Mouse (Mus musculus): ENCODE results near the gene Tenm2. TPM values are rescaled to one million over a fixed set of nuclear protein-coding genes. Genes with fewer than 3 reads are reported as not detected.
A peak's percentile ranks its signal among the peaks of the same experiment; 100 is the strongest.

Tenm2 gene
- total RNA-seq, 2 experiments from 2014 or later = not detected

DNA sequence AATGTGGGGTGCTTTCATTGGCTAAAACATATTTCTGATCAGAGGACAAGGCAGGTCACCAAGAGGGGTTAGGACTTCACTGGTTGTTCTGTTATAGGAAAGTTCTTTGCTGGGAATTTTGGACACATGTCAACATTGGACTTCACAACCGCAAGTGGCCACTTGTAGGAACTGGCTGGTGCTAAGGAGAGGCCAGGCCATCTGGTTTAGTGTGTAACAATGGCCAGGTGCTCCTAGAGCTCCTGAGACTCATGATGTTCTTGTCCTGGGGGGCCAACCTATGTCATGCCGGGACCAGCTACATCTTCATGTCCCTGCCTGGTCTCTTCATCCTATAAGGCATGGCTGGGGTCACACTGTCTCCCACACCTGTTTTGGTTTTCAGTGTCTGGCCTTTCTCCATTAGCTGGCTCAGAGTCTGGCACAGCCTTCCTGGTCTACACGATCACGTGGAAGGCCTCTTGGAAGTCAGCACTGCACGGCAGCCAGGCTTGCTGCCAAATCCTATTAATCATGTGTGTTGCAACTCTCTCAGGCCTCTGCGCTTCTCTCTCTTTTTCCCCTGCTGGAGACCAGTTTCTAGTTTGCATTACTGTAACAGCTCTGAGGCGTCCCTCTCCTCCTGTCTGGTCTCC is 1199.6 kb downstream of the Tenm2 start:
- no peak for ATAC-seq (ENCODE audit: poor library complexity, severe bottlenecking)

DNA sequence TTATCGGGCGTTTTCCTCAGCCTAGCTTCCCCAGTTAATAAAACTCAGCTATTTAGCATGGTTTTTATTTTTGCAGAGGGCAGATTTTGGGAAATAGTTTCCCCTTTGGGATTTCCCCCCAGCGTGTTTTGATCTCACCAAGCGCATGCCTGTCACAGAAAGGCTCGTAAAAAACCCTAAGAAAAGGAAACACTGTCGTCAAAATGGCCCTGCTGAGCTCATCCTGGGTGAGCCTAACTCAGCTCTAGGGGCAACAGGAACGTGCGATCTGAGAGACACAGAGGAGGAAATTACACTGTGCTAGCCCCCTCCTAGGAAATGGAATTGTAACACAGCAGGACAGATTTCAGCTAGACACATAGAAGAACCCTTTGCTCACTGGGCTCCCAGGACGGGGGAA is 1204.0 kb downstream of the Tenm2 start:
- ATAC-seq (ENCODE audit: poor library complexity, severe bottlenecking) = no peak

DNA sequence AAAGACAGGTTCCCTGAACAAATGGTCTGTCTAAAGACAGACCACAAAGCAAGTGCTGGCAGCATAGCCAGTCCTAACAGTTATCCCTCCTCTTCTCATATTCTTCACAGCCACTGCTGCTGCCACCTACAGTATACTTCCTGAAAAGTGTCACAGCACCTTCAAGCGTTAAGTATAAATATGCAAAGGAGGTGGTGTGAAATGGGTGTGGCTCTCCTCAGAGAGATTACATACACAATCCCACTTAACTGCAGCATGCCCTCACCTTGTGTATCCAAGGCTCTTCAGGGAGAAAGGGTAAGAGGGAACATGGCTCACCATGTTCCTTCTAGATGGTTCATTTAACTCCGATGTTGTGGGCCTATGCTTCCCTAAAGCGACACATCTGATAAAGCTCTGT is 1215.8 kb downstream of the Tenm2 start:
- ATAC-seq (ENCODE audit: poor library complexity, severe bottlenecking) = no peak

DNA sequence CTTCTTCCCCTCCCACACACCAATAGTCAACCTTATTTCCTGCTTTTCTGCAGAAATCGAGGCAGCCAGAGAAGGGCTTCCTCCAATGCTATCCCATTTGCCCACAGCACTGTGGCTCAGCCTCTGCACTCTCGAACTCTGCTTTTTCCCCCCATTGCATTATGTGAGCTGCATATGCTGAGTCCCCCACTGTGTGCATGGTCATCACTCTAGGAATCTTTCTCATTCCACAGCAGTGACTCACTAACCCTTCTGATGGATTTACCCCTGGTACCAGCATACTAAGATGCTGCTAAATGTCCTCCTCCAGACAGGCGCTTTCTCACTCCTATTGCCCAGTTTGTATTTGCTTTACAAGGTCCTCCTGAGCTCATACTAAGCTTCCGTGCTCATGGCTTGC is 1222.6 kb downstream of the Tenm2 start:
- no peak for ATAC-seq (ENCODE audit: poor library complexity, severe bottlenecking)

DNA sequence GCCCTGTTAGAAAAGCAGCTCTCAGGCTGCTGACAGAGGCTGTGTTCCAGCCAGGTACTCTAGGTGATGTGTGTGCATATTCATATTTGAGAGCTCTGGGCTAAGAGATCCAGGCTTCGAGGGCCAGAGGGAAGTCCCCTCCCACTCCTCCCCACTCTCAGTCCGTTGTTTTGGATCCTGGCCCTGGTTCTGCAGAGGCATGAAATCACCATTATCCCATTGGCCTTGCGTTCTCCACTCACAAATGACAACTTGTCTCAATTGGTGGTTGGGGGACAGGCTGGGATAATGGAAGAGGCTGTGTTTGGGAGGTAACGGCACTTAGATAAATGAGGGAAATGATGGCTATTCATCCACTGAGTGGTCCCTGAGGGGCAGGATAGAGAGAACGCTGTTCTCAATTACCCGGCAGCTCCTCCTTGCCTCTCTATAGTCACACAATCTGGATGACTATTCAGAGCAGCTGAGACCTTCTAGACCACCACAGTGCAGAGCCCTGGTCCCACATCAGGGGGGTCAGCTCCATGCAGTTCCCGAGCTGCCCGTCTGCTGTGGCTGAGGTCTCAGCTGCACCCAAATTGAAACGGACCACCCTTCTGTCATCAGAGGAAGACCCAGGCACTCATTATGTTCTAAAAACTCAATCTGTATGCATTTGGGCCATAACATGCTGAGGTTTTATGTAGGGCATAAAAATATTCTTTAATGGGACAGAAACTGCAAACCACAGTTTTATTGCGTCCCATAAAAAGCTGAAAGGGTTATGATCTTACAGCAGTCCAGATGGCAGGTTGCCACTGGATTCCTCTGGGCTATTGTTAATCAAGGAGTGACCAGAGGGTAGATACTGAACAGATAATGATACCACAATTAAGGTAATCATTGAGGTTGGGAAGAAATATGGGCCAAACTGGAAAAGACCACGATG is 1226.2 kb downstream of the Tenm2 start:
- ATAC-seq (ENCODE audit: poor library complexity, severe bottlenecking) = no peak

DNA sequence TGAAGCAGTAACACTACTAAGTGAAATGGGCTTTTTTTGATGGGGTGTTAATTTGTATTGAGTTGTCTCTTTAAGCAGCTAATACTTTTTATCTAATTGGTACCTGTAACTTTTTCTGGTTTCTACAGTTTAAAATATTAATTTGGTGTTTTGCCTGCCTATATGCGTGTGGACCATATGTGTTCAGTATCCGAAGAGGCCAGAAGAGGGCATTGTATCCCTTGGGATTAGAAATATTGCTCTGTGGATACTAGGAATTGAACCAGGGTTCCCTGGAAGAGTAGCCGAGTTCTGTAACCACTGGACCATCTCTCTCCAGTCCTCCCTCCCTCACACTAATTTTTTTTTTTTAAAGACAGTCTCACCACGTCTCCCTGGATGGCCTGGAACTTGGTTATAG is 1232.9 kb downstream of the Tenm2 start:
- no peak for ATAC-seq (ENCODE audit: poor library complexity, severe bottlenecking)

DNA sequence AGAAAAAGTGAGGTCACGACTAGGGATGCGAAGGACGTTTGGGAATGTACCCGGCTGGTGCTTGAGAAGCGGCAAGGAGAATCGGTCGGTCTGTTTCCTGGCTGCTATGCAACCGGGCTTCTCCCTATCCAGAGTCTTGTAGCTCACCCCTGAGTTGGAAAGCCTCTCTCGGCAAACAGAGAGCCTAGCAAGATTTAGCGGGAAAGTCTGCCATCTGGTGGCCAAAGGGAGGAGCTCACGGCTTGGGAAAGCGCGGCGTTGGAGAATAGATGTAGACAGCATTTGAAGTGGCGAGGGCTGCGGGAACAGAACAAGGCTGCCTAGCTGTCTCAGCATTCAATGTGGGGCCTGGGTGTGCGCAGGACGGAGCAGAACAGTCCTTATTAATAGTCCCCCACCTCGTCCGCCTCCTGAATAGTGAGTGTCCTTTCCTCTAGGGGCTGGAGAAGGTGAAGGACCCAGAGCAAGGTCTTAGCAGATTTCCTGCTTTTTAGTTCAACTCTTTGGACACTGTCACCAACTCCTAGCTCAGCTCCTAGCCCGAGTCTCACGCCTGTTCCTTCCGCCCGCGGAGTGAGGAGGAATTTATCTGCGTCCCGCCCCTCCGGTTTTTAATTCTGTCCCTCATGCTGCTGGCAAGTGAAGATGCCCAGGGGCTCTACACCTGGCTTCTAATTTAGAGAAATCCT is 1234.3 kb downstream of the Tenm2 start:
- ATAC-seq (ENCODE audit: poor library complexity, severe bottlenecking) = 0 out of 2 replicates have a peak, but pooled peaks have one; percentile 40

DNA sequence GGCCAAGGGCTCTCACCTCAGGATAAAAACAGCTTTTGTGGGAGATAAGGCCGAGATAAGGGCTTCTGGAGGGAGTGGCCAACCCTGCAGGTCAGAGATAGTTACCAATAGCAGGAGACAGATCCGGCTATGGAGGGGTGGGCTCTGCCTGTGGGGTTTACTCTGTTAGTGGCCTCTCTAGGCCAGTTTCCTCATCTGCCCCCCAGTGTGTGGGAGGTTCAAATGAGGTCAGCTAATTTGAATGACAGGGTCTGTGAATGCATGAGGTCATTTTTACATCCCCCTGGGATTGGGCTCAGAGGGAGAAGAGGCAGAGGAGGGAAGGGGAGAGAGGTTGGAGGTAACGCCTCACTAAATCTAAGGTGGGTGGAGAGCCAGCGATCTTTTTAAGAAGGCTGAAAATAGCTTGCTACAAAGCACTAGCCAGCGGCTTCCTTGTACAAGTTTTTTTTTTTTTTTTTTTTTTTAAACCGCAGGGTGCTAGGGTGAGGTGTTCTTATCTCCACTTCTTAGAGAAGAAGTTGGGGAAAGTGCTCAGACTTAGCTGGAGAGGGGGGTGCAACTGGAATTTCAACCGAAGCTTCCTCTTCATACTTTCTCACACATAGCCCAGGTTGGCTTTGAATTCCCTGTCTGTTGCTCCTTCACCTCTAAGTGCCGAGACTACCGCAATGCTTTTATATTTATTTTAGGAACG is 1235.0 kb downstream of the Tenm2 start:
- no peak for ATAC-seq (ENCODE audit: poor library complexity, severe bottlenecking)

DNA sequence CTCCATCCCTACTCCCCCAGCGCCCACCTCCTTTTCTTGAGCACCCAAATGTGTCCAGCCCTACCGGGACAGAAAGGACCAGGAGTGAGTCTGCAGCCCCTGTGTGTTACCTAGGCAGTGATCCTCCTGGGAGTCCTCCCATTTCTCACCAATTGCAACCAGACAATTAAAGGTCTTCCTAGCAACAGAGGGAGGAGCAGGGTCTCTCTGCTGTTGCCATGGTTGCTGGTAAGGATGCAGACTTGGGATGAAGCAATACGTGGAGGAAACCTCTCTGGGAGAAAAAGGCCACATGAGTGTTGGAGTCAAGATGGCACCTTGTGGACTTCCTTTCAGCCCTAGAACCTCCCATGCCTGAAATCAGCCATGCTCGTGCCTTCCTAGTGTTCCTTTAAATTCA is 1235.7 kb downstream of the Tenm2 start:
- no peak for ATAC-seq (ENCODE audit: poor library complexity, severe bottlenecking)

DNA sequence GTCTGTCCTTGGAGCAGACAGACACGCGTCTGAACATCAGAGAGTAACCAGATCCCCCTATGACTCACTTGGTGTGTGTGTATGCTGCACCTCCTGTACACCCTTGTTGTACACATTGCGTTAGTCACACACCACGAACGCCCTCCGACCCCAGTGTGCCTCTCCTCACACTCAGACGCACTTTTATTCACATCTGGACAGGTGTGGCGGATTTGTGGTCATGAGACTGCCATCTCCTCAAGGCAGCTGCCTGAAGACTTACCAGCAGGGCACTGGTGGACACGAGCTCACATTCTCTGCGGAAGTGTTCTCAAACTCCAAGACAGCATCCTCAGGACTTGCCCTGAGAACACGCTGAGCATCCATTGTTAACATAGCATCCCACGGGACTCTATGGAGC is 1237.7 kb downstream of the Tenm2 start:
- ATAC-seq (ENCODE audit: poor library complexity, severe bottlenecking) = no peak

DNA sequence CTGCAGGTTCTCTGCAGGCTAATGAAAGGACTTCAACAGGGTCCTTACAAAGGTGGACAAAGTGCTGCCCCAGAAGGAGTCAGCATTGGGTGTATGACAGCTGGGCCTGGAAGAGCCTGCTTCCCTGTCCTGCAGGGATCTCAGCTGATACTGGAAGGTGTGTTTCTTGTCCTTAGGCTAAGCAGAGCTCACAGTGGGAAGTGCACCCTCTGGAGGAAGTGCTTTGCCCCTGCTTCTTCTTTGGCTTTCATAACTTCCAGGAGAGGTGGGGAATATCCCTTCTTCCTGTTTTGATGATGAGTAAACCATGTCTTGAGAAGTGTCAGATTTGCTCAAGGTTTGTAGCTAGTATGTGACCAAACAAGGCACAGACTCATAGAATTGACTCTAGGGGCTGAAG is 1240.5 kb downstream of the Tenm2 start:
- no peak for ATAC-seq (ENCODE audit: poor library complexity, severe bottlenecking)

DNA sequence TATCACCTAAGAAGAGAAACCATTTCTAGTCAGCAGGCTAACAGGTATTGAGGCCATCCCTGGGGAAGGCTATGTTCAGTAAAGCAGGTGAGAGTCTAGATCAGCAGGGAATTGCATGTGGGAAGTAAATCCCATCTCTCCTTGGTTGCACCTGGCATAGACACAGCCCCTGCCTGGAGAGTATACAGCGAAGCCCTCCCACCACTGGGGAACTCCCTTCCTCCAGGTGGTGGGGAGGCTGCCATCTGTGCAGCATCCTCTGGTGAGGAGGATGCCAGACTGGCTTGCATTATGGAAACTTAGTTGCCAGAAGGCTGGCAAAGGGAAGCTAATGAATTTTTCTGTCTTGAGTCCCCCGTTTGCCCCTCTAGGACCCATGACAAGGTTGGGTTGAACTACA is 1243.9 kb downstream of the Tenm2 start:
- no peak for ATAC-seq (ENCODE audit: poor library complexity, severe bottlenecking)

DNA sequence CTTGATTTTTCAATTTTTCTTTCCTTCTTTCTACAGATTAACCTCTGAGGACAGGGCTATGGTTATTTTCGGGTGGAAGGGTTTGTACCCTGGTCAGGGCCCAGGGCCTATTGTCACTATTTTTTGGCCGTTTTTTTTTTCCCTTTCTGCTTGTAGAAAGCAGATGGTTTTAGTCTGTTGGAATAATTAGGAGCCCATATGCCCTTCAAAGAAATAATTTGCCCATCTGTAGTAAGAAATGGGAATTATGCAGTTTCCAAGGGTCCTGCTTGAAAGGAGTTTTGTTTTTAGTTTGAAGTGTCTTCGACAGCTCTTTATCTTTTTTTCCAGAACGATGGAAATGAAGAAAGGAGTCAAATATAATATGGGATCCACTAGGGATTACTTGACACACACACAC is 1245.8 kb downstream of the Tenm2 start:
- no peak for ATAC-seq (ENCODE audit: poor library complexity, severe bottlenecking)

DNA sequence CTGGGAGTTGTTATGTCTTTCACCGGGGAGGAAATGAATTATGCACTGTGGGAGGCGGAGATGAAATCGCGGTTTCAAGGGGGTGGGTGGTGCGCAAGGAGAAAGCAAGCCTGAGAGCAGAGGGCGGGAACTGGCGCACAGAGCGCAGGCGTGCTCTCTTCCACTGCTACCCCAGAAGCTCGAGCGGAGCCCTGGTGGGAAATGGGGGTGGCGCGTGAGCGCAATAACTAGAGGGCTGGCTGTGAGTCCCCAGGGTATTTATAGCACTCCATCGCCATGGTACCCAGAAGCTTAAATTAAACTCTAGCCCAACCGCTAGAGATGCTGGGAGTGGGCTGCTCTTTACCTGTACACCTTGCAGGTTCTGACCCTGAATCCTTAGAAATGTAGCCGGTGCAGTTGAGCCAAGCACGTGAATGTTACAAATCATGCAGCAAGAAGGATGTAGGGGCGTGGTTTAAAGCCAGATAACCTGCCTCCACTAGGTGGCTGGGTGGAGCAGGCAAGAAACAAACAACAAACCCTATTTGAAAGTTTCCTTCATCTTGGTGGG is 1249.8 kb downstream of the Tenm2 start:
- ATAC-seq (ENCODE audit: poor library complexity, severe bottlenecking) = no peak

DNA sequence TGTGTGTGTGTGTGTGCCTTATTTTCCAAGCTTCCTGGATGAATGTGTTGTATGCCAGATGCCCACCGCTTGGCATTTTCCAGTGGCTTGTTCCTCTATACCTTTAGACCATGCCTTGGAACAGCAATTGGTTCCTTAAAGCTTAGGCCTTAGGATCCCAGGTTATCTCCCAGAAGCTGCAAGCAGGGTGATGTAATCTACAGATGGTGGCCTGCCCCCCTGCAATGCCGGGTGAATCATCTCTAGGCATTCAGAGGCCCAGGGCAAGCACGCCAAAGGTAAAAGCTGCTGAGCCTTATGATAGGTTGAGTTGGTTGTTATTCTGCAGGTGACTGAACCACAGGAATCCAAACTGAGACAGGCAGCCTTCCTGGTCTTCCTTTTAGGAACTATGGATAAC is 1253.0 kb downstream of the Tenm2 start:
- no peak for ATAC-seq (ENCODE audit: poor library complexity, severe bottlenecking)

DNA sequence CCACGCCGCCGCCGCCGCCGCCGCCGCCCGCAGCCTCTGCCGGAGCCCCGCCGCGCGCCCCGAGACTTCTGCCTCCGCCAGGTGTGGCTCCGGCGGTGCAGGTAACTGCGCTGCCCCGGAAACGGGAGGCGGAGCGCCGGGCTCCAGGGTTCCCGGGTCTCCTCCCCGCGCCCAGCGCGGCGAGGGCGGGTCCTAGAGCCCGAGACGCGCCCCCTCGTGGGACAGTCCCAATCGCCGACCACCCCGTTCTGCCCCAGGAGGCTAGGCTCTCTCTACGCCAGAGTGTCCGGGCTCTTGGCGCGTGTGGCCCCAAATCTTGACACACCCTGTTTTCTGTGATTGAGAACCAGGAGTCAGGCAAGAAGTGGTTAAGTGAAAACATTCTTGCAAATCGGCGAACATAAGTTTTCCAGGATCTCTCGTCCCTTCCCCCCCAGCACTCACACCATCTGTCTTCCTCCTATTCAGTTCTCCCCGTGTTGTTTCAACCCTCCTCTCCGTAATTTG is 1255.3 kb downstream of the Tenm2 start, which contains the start of gene Wwc1:
Gene Wwc1, minus strand, starts transcription at position 117 of the 507 bp plus-strand sequence.
- ATAC-seq (ENCODE audit: poor library complexity, severe bottlenecking) = no peak

DNA sequence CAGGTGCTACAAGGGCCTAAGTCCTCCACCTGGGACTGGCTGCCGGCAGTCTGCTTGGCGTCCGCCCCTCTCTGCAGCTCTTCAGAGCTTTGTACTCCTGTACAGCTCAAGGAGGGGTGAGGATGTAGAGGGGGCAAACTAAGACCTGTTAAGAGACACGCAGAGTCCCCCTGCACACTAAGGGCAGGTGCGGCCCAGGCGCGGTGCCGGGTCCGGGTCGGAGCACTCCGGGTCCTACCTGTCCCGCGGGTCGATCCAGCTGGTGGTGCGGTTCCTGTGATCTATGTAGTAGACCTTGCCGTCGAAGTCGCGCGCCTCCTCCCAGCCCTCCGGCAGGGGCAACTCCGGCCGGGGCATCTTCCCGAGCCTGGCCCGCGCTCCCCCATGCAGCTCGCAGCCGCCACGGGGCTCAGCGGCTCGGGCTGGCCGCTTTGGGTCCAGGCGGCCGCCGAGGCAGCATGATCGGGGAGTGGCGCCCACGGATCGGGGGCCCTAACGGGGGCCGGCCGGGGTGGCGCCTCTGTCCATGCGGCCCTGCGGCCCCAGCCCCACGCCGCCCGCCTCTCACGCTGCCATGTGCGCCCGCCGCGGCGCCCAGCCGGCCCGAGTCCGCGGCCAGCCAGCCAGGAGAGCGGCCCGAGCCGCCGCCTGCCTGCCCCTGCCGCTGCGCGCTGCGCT is 1255.9 kb downstream of the Tenm2 start:
- ATAC-seq (ENCODE audit: poor library complexity, severe bottlenecking) = no peak

DNA sequence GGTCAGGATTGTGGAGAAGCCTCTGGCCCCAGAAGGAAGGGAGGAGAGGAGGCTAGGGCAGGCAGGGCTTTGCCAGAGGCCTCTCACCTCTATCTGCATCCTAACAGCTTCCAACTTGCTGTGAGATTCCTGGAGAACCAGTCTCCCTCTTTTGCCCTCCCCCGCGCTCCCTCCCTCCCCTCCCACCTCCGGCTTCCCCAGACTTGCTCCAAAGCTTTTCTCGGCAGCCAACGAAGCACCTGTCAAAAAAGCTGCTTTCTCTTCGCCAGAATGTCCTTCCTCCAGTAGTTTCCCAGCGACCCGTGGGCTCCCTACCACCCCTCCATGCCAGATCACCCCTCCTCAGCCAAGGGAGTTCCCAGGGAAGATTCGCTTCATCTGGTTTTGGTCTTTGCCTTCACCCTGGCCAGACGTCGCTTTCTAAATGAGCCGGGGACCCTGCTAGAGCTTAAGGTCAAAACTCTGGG is 1256.5 kb downstream of the Tenm2 start:
- no peak for ATAC-seq (ENCODE audit: poor library complexity, severe bottlenecking)

DNA sequence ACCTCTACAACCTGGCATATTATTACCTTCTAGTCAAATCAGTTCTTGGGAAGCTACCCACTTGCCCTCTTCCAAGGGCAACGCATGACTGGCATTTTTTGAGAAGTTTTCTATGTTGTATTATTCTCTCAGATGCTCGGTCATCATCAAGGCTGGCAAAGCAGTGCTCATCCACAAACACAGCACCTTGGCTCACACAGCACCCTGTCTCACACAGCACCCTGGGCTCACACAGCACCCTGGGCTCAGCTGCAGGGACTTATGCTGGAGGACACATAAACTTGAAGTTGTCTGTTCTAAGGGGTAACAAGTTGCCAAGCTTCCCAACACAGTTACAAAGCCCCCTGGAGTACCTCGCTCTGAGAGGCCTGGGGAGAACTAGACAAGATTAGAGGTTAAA is 1258.0 kb downstream of the Tenm2 start:
- ATAC-seq (ENCODE audit: poor library complexity, severe bottlenecking) = no peak

DNA sequence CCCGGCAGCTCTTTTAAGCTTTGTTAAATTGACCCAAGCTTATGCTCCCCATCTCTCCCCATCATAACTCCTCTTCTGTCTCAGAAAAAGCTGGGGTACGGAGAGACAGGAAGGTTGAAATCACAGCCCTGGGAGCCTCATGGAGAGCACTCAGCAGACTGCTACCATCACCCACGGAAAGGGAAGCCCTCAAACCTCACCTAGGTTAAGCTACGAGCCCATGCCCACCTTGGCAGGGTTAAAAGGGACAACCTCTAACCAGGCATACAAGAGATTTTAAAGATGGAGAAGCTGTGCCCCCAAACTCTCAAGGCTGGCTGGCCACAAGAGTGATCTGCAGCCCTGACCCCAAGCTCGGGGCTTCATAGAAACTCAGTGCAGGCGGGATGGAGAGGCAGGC is 1258.7 kb downstream of the Tenm2 start:
- ATAC-seq (ENCODE audit: poor library complexity, severe bottlenecking) = no peak

All from megakaryocyte, adult 5-6 weeks (primary cell).